Comparison of ENCODE assay signal across 8 mouse cellular contexts in the genomic region with DNA sequence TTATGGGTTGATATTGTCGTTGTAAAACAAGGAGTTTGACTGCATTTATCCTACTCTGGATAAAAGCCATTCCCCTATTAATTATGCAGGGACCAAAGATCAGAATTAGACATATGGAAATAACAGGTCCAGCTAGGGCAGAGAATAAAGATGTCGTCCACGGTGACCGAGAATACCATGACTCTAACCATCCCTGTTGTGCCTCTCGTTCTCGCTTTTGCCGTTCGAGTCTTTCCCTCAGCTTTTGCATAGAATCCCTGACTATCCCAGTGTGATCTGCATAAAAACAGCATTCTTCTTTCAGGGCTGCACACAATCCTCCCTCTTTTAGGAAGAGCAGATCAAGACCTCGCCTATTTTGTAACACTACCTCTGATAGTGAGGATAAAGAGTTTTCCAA.
DNase-seq lines count a peak whose midpoint lies in the region; ATAC-seq and TF ChIP-seq lines count a peak whose summit lies in the region.
"Not testable (repeated sequence)": the region's sequence is repeated elsewhere in the genome, so short reads cannot be mapped to it uniquely, and the experiment has no call there.

No protein-coding gene starts in this region.

- H3K4me1 ChIP-seq in embryonic facial prominence, embryonic 10.5 days; kidney, postnatal 0 days (replicated peaks; ENCODE audit: insufficient read depth, low read length); lung, postnatal 0 days (ENCODE audit: insufficient read depth, low read depth, low read length): not testable (repeated sequence)

- not testable (repeated sequence) for H3K4me3 ChIP-seq in embryonic facial prominence, embryonic 10.5 days; kidney, postnatal 0 days (replicated peaks; ENCODE audit: low read depth, low read length); lung, postnatal 0 days (ENCODE audit: low read depth, low read length)

- H3K9ac ChIP-seq in kidney, postnatal 0 days (ENCODE audit: low read depth, low read length); lung, postnatal 0 days (replicated peaks; ENCODE audit: low read depth): not testable (repeated sequence)

- not testable (repeated sequence) for ATAC-seq in kidney, postnatal 0 days (replicated peaks; ENCODE audit: low FRiP score, low read depth); lung, postnatal 0 days

- not testable (repeated sequence) for H3K4me2 ChIP-seq in kidney, postnatal 0 days (ENCODE audit: low read length); lung, postnatal 0 days (replicated peaks; ENCODE audit: low read depth, low read length)

- H3K9me3 ChIP-seq in embryonic facial prominence, embryonic 10.5 days: peaks cover 74% of the 10 kb centered on the region
- peaks cover 48% of the 10 kb centered on the region for H3K9me3 ChIP-seq in kidney, postnatal 0 days (replicated peaks; ENCODE audit: low read length)
- H3K9me3 ChIP-seq in lung, postnatal 0 days (ENCODE audit: low read length): peaks cover 50% of the 10 kb centered on the region

- TF ChIP-seq EP300 in lung, postnatal 0 days (IDR thresholded peaks at IDR 0.05): not testable (repeated sequence)

- not testable (repeated sequence) for H3K27ac ChIP-seq in embryonic facial prominence, embryonic 10.5 days (replicated peaks); kidney, postnatal 0 days; lung, postnatal 0 days (ENCODE audit: low read length)

- DNase-seq in CD4-positive helper T cell, adult 2 months (ENCODE audit: low read depth, low spot score): peak; percentile 5
- DNase-seq in R1 (ENCODE audit: low read depth, low spot score): peak; percentile 72
- DNase-seq in embryonic facial prominence, embryonic 10.5 days (ENCODE audit: low spot score): peak; percentile 7
- DNase-seq in heart, postnatal 4 days: peak; percentile 3
- peak; percentile 2 for DNase-seq in kidney, postnatal 0 days (ENCODE audit: low spot score)
- DNase-seq in lung, postnatal 0 days (ENCODE audit: low spot score): peak; percentile 5
- peak; percentile 1 for DNase-seq in naive thymus-derived CD4-positive, alpha-beta T cell, adult 2 months (ENCODE audit: low read depth)
- DNase-seq in splenic B cell, adult 2 months (ENCODE audit: low read depth, low spot score): peak; percentile 3

- peaks cover 29% of the 10 kb centered on the region for H3K27me3 ChIP-seq in embryonic facial prominence, embryonic 10.5 days (replicated peaks; ENCODE audit: low read depth, poor library complexity, severe bottlenecking)
- not testable (repeated sequence) for H3K27me3 ChIP-seq in kidney, postnatal 0 days (ENCODE audit: insufficient read depth, low read length); lung, postnatal 0 days (replicated peaks; ENCODE audit: insufficient read depth, low read length); splenic B cell, adult 2 months (ENCODE audit: control insufficient read depth, insufficient read depth, low read length, poor library complexity, severe bottlenecking)

- WGBS in embryonic facial prominence, embryonic 10.5 days: 78% methylated on average over 9 of the region's 9 CpGs
- 81% methylated on average over 9 of the region's 9 CpGs for WGBS in kidney, postnatal 0 days
- 79% methylated on average over 9 of the region's 9 CpGs for WGBS in lung, postnatal 0 days

- not testable (repeated sequence) for TF ChIP-seq CTCF in kidney, postnatal 0 days (IDR thresholded peaks at IDR 0.05; ENCODE audit: low read depth); lung, postnatal 0 days (IDR thresholded peaks at IDR 0.05)

- peaks cover 71% of the 10 kb centered on the region for H3K36me3 ChIP-seq in embryonic facial prominence, embryonic 10.5 days (replicated peaks)
- not testable (repeated sequence) for H3K36me3 ChIP-seq in kidney, postnatal 0 days (ENCODE audit: insufficient read depth, low read length); lung, postnatal 0 days (ENCODE audit: insufficient read depth, low read length); splenic B cell, adult 2 months (ENCODE audit: control insufficient read depth, insufficient read depth, low read length, poor library complexity, severe bottlenecking)

Comparison
In these comparisons a context has a peak if more than half of its experiments do, and no peak if none do; other contexts are left out.
1. DNase-seq: peak in every context shown above with its lines; median percentile 72 in R1; 7 in embryonic facial prominence, embryonic 10.5 days; 5 in CD4-positive helper T cell, adult 2 months; 5 in lung, postnatal 0 days; 3 in heart, postnatal 4 days; 3 in splenic B cell, adult 2 months; 2 in kidney, postnatal 0 days; 1 in naive thymus-derived CD4-positive, alpha-beta T cell, adult 2 months.